Mouse (Mus musculus) left cerebral cortex, adult 11 months (tissue): ENCODE results near the gene Erich6.
"Not testable (repeated sequence)": the region's sequence is repeated elsewhere in the genome, so short reads cannot be mapped to it uniquely, and the experiment has no call there.

ENCODE experiments used
- DNase-seq: peaks from one replicate; pipeline ENCODE4 v3.0.0; 2022; ENCODE audit warnings: low spot score

Erich6 gene

GRCm38 (mm10) chr3:58646180-58646579, 9.2 kb upstream of the Erich6 start:
- DNase-seq, result no peak

DNA sequence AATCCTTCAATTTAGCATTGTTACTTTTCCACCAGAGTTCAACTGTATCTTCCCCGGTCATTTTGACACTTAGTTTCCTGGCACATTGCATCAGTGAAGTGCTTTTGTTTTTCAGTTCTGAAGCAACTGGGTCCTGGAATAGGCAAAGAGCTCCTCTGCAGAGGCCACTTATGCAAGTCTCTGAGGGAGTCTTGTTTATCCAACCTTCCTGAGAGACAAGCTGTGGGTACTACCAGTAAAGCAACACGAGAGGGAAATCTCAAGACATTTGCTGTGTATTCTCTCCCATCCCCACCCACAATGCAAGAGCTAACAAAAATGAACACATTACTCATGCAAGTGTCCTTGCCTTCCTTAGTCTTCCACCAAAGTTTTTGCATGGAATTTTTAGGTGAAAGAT, 5.3 kb downstream of the Erich6 start:
- DNase-seq, result no peak

- DNase-seq, result no peak
These were observed 12.0 kb downstream of the Erich6 start for GRCm38 (mm10) chr3:58624981-58625380.

GRCm38 (mm10) chr3:58622665-58623394, 14.2 kb downstream of the Erich6 start:
- no peak for DNase-seq

DNA sequence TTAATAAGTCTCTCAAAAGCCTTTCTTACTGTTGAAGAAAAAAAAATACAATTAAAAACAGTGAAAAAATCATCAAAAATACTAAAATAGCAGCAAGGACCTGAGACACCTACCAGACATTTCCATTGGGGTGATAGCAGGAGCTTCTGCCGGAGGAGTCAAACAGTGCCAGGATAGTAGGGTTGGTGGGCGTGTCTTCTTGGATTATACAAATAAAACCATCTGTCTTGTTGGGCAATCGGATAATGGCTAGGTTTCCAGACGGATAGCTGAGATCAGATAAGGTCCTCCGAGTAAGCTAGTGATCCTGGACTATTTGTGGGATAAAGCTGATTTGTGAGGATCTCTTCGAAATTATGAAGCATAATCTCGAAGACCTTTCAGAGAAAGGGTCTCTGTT, 15.9 kb downstream of the Erich6 start:
- DNase-seq, result no peak

GRCm38 (mm10) chr3:58609985-58610384, 27.0 kb downstream of the Erich6 start:
- no peak for DNase-seq

DNA sequence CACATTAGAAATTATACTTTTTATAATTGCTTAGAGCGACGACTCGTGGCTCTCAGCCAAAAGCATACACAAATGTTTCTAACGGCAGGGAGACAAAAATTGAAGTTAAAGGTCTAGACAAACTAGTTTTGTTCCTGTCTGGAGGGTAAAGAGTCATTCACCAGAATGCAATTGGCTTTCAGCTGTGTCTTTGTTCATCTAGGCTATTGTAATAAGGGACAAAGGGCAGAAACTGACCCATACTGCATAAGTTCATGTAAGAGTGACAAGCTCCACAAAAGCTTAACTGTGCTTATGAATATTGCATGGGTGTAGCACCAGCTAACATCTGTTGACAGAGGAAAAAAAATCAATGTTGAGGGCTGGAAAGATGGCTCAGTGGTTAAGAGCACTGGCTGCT, 28.5 kb downstream of the Erich6 start:
- no peak for DNase-seq

DNA sequence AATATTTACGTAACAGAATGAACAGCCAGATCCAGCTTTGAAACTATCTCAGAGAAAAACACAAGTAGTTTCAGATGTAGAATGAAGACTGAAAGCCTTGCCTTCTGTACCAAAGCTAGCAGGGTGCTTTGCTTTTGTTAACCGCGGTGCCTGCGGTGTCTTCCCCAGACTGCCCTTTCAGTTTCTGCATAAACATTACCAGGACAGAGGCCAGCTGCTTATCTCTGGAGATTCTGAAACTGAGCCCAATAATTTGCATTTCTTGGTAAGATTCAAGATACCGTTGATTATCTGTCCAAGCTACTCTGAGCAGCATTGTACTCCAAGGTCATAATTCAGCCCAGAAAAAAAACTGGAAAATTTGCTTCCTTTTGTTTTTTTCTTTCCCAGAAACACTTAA, 43.4 kb downstream of the Erich6 start:
- DNase-seq, result no peak

DNA sequence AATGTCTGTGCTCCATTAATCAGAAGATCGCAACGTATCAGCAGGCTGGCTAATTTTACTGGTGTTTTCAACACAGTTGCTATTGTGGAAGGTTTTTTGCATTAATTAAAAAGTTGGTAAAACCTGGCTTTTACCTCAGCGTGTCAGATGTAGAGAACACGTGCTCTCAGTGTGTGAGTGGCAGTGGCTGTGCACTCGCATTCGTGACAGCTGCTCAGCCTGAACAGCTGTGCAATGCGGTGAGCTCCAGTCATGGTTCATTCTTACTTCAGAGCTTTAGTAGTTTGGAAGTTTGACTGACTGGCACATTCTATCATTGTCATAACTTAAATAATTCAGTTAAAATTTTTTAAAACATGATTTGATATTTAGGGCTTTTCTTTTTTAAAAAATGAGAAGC, 44.3 kb downstream of the Erich6 start:
- DNase-seq, result not testable (repeated sequence)

DNA sequence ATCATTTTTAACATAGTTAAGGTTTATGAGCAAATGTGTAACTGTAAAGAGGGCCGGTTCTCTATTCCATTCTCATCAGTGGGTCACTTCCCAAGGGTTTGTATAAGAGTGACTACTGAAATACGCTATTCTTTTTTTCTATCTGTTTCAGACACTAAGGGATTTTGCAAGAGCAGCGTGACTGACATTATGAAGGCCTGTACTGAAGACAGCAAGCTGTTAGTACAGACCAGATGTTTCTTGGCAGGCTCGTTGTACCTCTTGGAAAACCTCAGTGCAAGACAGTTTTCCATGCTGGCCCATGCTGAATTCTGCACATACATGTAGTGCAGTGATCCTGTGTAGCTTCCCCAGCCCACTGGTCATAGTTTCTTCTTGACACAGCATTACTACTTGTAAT, 46.5 kb downstream of the Erich6 start:
- DNase-seq, result not testable (repeated sequence)

GRCm38 (mm10) chr3:58582788-58583426, 54.1 kb downstream of the Erich6 start:
- no peak for DNase-seq

- DNase-seq, result no peak
These were observed 54.7 kb downstream of the Erich6 start for GRCm38 (mm10) chr3:58582297-58582696.

- no peak for DNase-seq
These were observed 55.5 kb downstream of the Erich6 start for GRCm38 (mm10) chr3:58581530-58581929.

DNA sequence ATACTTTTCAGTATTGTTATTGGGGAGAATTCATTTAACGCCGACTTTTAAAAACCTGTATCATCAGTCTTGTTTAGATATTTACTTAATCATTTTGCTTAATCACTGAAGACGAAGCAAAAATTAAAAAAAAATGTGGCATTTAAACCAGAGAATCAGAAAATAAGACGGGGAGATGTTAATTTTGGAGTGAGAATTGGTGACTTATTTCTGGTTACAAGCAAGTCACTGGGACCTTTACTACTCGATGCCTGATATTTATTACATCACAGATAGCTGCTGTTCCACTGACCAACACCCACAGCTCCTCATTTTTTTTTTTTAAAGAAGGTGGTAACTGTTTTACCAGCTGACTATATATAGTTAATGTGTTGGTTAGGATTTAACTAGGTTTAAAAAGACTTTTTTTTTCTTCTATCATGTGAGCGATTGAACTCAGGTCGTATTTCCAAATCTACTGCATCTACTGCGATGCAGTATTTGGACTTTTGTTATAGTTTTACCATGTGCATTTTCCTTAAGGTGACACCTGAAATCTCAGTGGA, 59.4 kb downstream of the Erich6 start:
- no peak for DNase-seq

DNA sequence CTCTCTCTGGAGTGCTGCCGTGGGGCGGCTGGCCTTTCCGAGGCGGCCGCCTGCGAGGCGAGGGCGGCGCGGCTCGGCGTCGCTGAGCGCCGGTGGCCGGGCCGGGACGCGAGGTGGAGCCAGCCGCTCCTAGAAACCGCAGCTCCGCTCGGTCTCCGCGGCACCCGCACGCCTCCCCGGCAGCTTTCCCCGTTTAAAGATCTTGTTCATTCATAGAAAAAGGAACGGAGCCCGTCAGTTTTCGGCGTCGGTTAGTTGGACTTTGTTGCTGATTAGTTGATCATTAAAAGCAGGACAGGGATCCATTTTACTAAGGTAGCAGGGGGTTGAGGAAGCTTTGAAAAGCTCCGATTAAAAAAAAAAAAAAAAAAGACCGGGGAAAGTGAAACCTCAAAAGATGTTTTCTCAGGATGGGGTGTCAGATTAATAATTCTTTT, 59.9 kb downstream of the Erich6 start:
- DNase-seq, result peak; percentile 16

DNA sequence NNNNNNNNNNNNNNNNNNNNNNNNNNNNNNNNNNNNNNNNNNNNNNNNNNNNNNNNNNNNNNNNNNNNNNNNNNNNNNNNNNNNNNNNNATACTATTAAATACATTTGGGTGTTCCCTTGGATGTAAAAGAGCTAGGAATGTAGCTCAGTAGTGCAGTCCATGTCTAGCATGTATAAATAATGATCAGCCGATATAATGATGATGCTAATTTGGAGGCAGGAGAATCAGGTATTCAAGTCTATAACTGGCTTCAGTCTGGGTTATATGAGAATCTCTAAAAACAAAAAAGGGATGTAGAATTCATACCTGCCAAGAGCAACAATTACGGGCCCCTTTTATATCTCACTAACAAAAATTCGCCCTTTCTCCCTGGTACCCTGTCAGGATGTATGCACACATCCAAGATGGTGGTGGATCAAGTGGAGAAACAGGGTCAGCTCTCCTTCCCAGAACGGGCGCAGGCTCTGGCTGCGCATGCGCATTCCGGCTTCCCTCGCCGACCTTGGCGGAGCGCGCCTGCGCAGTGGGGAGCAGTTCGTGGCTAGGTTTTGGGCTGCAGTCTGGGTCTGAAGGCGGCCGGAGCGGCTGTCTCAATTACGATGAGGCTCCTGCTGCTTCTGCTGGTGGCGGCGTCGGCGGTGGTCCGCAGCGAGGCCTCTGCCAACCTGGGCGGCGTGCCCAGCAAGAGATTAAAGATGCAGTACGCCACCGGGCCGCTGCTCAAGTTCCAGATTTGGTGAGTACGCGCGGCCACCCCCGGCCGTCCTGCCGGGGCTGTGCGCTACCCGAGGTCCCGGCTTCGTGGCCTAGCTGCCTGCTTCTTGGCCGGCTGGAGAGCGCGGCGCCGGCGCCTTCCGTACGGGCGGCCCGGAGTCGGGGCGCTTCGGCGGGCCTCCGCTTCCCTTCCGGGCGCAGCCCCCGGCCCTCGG, 60.6 kb downstream of the Erich6 start, which contains the start of gene Selenot:
Gene Selenot, plus strand, starts transcription at position 500 of the 930 bp plus-strand sequence.
- DNase-seq, result peak; percentile 92

GRCm38 (mm10) chr3:58570821-58571220, 66.2 kb downstream of the Erich6 start:
- no peak for DNase-seq
